Mouse (Mus musculus): ENCODE data around the gene Sf3b5. TPM values are rescaled to one million over a fixed set of nuclear protein-coding genes. Genes with fewer than 3 reads are reported as not detected.

Gene Sf3b5
- polyA plus RNA-seq, 1 experiment from 2014 or later = 25.3 TPM

Other genes starting within 250 kb of the Sf3b5 start
- 25.4 and 25.7 TPM in 2 replicates for gene Utrn, start 136.0 kb upstream of the Sf3b5 start, polyA plus RNA-seq (2015; fragmentation: Nextera tagmentation; extraction: Ambion mirVana)
- 2.1 and 2.5 TPM in 2 replicates for gene Stx11, start 41.0 kb upstream of the Sf3b5 start, polyA plus RNA-seq (2015; fragmentation: Nextera tagmentation; extraction: Ambion mirVana)
- 25.4 and 34.5 TPM in 2 replicates for gene Plagl1, start 55.2 kb downstream of the Sf3b5 start, polyA plus RNA-seq (2015; fragmentation: Nextera tagmentation; extraction: Ambion mirVana)
- not detected in 2 replicates for gene Zc2hc1b, start 172.7 kb downstream of the Sf3b5 start, polyA plus RNA-seq (2015; fragmentation: Nextera tagmentation; extraction: Ambion mirVana)
- gene Ltv1, start 187.8 kb downstream of the Sf3b5 start, polyA plus RNA-seq (2015; fragmentation: Nextera tagmentation; extraction: Ambion mirVana) = 30.8 and 36.0 TPM in 2 replicates

All from hindbrain, embryonic 16.5 days (tissue).